Mouse (Mus musculus) bone marrow macrophage, adult 2 months (primary cell): ENCODE results near the gene Zfp953. TPM values are rescaled to one million over a fixed set of nuclear protein-coding genes. Genes with fewer than 3 reads are reported as not detected.
"Not testable (repeated sequence)": the region's sequence is repeated elsewhere in the genome, so short reads cannot be mapped to it uniquely, and the experiment has no call there.

ENCODE experiments used
- H3K27ac ChIP-seq: 2 replicates; pipeline ENCODE4 v1.5.1; 2012; ENCODE audit warnings: low read depth, low read length; ENCODE audit not compliant: insufficient read depth
- H3K4me1 ChIP-seq: 2 replicates; pipeline ENCODE4 v1.6.1; 2012; ENCODE audit warnings: low read length; ENCODE audit not compliant: control insufficient read depth, insufficient read depth
- H3K4me3 ChIP-seq: 2 replicates; pipeline ENCODE4 v1.5.1; 2012; ENCODE audit warnings: mild to moderate bottlenecking, low read length, moderate library complexity; ENCODE audit not compliant: insufficient read depth
- CTCF ChIP-seq: IDR thresholded peaks from 2 replicates; pipeline ENCODE4 v1.5.1; 2012; ENCODE audit warnings: low read depth, mild to moderate bottlenecking, low read length, moderate library complexity
- POLR2A ChIP-seq: IDR thresholded peaks from 2 replicates; pipeline ENCODE4 v1.6.1; 2012; ENCODE audit warnings: mild to moderate bottlenecking, low read depth, low read length, borderline replicate concordance
- polyA plus RNA-seq: library from polyadenylated mRNA; stranded (reverse); fragments of >200 nt; gene quantifications from 2 replicates; pipeline ENCODE4 v1.2.4, GENCODE M21; 2012; ENCODE audit not compliant: missing spikeins, insufficient read depth, insufficient read length

Gene Zfp953
- 5.8 and 6.2 TPM in 2 replicates for polyA plus RNA-seq

GRCm38 (mm10) chr13:67360131-67360744 lies at the start of gene Zfp953, which contains the start of gene Gm28044:
TSS of gene Zfp953 (minus strand) at chr13:67360605.
TSS of gene Gm28044 (minus strand) at chr13:67360536.
- H3K4me1 ChIP-seq = peaks cover 5% of the 10 kb centered on the region; the same call in 1 of the 2 replicates
- TF ChIP-seq POLR2A (no peak), CTCF (no peak)

GRCm38 (mm10) chr13:67399183-67399903 lies 38.9 kb upstream of the Zfp953 start, which contains the start of gene Zfp429:
TSS of gene Zfp429 (minus strand) at chr13:67399819.
- not testable (repeated sequence) for H3K4me1 ChIP-seq
- H3K4me3 ChIP-seq = peak within 1 kb of the TSS; percentile 86
- H3K27ac ChIP-seq = peak within 1 kb of the TSS; percentile 73

More at GRCm38 (mm10) chr13:67360131-67360744, at the start of gene Zfp953, which contains the start of gene Gm28044:
- Histone ChIP-seq H3K27ac (peak within 1 kb of the TSS; percentile 83), H3K4me3 (peak within 1 kb of the TSS; percentile 95)

DNA sequence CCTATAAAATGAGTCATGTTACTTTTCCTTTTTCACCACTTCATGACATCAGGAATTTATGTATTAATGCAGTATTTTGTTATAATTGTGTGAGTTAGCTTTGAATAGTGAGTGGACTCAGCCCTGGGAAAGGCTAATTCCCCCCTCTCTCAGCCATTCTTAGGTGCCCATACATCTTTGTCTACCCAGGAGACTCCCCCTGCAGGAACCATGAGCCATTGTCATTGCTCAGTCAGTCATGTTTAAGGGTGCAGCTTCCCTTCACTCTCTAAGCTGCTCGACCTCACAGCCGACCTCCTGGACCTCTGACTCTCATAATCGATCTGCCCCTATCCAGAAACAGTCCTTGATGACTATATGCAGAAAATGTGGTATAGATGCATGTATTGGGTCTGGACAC lies 15.8 kb upstream of the Zfp953 start:
- not testable (repeated sequence) for H3K4me3 ChIP-seq, H3K4me1 ChIP-seq, H3K27ac ChIP-seq

- H3K27ac ChIP-seq = peak within 1 kb of the TSS; percentile 48
- H3K4me1 ChIP-seq = not testable (repeated sequence)
- peak within 1 kb of the TSS; percentile 75 for H3K4me3 ChIP-seq
These were observed 14.9 kb upstream of the Zfp953 start, which contains the start of the genes Gm28041 and Zfp456 for GRCm38 (mm10) chr13:67375050-67375911. TSS of gene Gm28041 (minus strand) at chr13:67375733. TSS of gene Zfp456 (minus strand) at chr13:67375810.

DNA sequence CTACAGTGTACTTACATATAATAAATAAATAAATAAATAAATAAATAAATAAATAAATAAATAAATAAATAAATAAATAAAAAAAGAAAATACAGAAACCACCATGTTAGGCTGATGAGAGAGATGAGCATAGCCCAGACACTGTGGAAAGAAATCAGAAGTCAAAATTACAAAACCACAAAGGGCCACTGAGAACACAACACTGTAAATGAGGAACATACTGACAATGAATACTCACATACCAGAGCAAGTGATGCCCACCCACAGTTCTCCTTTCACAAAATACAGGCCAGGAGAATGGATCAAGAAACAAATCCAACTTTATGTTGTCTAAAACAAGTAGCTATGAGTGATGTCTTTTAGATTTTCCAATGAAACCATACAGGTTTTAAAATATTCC lies 8.6 kb downstream of the Zfp953 start:
- Histone ChIP-seq H3K4me3 (no peak overlapping the region), H3K27ac (no peak overlapping the region), H3K4me1 (no peaks in the 10 kb centered on the region)
- TF ChIP-seq CTCF (no peak), POLR2A (no peak)

DNA sequence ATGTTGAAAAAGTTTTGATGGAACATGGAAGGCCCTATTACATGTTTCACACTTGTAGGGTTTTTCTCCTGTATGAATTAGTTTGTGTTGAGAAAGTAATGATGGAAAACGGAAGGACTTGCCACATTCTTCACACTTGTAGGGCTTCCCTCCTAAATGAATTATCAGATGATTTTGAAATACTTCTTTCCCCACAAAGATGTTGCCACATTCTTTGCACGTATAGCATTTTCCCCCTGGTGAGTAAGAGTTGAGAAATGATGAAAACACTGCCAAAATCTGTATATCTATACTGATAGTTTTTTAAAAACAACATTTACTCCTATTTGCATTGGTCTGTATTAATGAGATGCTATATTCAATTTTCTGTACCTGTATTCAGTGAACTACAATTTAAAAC lies 17.0 kb downstream of the Zfp953 start:
- H3K4me1 ChIP-seq = no peaks in the 10 kb centered on the region
- H3K4me3 ChIP-seq = no peak overlapping the region
- H3K27ac ChIP-seq = no peak overlapping the region
- no peak for TF ChIP-seq CTCF
- no peak for TF ChIP-seq POLR2A

GRCm38 (mm10) chr13:67332877-67333276 lies 27.5 kb downstream of the Zfp953 start:
- TF ChIP-seq CTCF (no peak), POLR2A (no peak)
- no peak overlapping the region for H3K27ac ChIP-seq
- peaks cover 6% of the 10 kb centered on the region for H3K4me1 ChIP-seq
- peak overlapping the region; percentile 82 for H3K4me3 ChIP-seq

DNA sequence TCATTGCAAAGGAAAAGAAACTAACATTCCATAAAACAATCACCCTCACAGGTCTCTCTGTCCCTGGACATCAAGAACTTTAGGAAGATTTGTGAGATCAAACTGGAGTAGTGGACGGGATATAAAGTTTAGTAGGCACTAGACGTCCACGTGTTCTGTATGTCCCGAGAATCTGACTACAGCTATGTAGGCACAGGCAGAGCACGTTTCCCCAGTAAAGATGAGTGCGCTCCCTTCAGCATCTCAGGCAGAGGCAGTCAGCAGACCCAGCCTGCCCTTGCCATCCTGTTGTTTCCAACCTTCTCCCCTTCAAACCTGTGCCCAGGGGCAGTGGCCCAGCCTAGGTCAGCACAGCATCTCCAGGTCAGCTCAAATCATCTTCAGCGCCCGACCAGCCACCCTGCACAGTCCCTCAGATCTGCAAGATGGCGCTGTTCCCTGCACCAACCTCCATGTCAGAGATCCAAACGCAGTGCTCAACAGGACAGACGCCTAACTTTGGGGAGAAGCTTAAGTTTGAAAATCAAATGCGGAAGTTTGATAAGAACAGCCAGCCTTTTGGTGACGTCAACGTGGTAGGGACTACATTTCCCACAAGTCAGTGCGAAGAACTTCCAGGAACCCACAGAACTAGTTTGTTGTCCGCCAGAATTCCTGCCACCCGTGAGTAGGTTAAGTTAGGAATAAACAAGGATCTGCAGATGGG lies 28.2 kb downstream of the Zfp953 start, which contains the start of gene Zfp595:
Zfp595 (minus strand) TSS at position 552 of the 706 bp plus-strand sequence.
- TF ChIP-seq CTCF (no peak), POLR2A (no peak)
- Histone ChIP-seq H3K27ac (peak within 1 kb of the TSS; percentile 39), H3K4me3 (peak within 1 kb of the TSS; percentile 82), H3K4me1 (peaks cover 6% of the 10 kb centered on the region)

GRCm38 (mm10) chr13:67306718-67307117 lies 53.7 kb downstream of the Zfp953 start:
- peak overlapping the region; percentile 27 for H3K27ac ChIP-seq
- TF ChIP-seq CTCF (no peak), POLR2A (no peak)
- peak overlapping the region; percentile 95 for H3K4me3 ChIP-seq
- H3K4me1 ChIP-seq = no peaks in the 10 kb centered on the region
